Mouse (Mus musculus): ENCODE measurements at regions not wholly inside any gene's neighbourhood (a gene's known extent, or its start where the extent isn't known, plus 50 kb on each side); places are given as distances from the start of the nearest gene placed in this dataset.

DNA sequence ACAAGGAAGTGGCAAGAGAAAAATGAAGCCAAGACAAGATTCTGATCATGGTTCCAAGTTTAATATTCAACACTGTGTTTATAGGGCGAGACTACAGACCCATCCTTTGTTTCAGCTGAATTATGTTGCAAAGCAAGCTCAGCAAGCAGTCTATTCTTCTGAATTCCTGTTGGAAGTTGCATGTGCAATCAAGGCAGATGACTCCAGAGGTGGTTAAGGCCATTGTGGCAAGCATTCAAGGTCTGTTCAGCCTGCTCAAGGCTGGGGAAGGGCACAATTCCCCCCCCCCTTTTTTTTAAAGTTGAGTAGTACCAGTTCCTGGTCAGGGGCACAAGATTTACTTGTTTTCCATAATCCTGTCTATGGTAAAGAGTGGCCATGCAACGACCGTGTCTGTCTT lies 431.1 kb downstream of the 1810013L24Rik start:
- DNase-seq: no peak

DNA sequence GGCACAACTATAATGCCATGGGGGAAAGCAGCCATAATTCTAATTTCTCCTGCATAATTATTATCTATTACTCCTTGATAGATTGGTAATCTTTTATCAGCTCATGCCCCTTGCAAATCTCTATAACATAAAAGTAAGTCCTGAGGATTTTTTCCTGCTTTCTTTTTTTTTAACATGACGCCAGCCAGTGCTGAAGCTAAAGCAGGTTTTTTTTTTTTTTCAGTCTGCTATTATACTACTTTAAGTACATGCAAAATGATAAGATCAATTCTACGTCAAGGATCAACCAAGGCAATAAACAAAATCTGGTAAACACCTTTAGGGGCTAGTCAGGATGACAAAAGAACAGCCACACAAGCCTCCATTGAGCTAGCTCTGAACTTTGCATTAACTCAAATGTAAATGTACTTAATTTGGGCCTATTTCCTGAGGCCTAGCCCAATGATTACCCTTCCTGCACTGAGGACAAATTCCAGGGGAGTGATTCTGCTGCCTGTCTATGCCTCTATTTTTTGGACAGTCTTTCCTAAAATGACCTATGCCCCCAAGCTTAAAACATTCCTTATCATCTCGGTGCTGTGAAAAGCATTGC lies 434.8 kb downstream of the 1810013L24Rik start:
- DNase-seq: no peak

DNA sequence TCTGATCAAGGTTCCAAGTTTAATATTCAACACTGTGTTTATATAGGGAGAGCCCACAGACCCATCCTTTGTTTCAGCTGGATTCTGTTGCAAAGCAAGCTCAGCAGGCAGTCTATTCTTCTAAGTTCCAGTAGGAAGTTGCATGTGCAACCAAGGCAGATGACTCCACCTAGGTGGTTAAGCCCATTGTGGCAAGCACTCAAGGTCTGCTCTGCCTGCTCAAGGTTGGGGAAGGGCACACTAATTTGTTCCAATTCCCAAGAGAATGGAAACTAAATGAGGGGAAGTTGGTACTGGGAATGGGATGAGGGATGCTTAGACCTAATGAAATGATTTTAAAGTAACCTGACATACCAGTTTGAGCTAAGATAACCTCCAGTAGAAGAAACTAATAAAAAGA lies 437.3 kb downstream of the 1810013L24Rik start:
- DNase-seq: no peak

DNA sequence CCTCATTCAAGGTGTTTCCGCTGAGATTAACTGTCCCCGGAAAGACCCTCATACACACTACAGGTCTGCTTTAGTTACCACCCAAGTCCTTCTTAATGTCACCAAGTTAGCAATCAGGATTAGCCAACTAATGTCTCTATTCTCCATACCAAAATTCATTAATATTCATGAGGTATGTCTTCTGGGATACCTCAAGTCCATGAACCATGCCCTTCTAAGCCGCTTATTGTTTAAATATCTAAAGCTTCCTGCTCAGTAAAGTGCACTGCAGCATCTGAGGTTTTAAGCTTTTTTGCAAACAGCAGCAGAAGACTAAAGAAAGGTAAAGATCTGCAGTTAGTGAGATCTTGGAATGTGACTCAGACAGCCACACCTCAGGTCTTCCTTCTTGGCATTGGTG lies 440.2 kb downstream of the 1810013L24Rik start:
- DNase-seq: no peak

DNA sequence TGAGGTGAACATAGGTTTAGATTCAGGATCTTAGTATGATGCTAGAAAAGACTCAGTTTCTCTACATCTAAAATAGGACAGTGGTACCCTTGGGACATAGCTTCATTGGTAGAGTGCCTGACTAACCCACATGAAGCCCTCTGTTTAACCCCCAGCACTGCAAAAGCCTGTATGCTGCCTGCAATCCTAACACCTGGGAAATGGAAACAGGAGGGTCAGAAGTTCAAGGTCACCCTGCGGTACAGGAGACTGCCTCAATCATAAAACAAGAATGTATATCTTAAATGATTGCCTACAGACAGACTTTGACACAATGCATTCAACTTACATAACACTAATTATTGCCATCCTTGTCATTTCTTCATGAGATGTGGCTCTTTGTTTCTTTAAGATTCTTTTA lies 440.8 kb downstream of the 1810013L24Rik start:
- no peak for DNase-seq

DNA sequence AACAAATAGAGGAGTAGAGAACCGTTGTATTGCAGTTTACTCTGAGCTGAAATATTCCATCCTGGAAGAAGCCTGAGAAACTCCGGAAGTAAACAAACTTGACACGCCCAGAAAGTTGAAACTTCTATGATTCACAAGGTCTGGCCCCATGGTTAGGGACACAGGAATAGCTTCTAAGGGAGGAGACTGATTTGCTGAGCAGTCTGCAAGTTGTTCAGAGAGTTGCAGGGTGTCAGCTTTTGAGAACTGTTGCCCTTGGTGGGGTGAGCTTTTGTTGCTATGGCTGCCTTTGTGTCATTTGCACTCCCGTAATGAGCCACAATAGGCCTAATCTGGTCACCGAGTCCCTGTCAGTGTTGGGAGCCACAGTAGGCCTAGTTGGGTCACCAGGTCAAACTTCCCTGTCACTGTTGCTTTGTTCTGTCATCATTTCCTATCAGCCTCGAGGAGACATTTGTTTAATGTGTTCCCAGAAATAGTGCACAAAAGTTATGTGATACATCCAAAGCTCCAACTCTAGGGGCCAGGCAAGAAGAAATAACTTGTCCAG lies 443.9 kb downstream of the 1810013L24Rik start:
- no peak for DNase-seq

DNA sequence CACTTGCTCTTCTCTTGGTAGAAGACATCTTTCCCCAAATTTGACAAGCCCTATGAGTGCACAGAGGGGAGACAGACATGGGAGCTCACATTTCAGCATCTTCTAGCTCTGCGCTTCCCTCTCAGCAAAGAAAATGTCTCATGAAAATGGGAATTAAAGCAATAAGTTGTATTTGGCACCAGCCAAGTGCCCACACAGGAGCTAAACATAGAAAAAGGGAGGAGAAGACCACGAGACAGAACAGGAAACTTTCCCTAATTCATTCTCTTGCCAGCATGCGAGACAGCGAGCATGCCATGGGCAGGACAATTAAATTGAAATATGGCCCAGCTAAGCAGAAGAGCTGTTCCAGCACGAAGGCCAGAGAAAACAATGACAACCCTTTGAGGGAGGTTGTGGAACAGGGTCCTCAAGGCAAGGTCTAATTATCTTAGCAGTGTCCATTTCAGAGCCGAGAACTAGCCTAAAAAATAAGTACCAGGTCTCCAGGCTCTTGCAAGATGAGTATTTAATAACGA lies 444.7 kb downstream of the 1810013L24Rik start:
- no peak for DNase-seq

DNA sequence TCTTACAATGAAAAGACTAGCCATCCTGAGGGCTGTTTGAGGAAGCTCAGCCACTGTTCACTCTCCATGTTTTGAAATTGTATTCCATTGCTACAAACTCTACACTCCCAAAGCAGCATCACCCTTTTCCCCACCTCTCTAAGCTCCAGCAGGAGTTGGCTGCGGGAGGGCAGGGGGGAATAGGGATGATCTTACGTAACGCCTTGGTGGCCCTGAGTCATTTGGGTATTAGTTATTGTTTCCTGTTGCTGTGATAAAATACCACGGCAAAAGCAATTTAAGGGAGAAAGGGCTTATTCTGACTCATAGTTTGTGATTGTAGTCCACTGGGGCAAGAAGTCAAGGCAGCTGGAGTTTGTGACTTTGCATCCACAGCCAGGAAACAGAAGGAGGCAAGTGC lies 445.5 kb downstream of the 1810013L24Rik start:
- no peak for DNase-seq

DNA sequence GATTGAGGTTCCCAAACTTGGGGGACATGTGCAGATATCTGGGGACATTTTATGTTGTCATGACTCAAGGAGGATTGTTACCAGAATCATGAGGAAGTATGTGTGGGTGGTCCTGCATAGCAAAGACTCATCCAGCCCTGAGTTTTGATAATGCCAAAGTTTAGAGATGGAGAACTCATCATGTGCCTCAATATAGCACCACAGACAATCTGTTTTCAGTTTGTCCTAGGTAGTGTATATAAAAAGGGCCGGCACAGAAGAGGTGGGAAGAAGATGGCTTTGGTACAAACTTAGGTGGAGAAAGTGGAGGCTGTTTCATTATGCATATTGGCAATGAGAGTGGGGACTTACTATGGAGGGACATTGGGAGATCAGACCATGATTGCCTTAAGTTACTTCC lies 447.2 kb downstream of the 1810013L24Rik start:
- DNase-seq: no peak

DNA sequence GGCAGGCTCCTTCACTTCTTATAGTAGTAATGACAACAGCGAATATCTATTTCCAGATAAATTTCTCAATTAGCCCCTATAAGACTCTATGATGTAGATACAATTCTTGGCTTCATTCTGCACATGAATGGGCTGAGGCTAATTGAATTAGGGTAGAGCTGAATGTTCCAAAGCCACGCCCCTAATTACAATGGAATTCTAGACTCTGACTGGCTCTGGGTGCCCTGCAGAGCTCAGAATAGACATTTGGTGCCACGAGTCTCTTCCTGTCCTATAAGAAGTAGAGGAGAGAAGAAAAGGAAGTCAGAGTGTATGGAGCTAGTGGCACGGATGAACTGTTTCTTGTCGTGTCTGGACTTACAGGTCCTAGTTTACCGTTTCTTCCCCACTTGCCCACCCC lies 449.8 kb downstream of the 1810013L24Rik start:
- DNase-seq: no peak

DNA sequence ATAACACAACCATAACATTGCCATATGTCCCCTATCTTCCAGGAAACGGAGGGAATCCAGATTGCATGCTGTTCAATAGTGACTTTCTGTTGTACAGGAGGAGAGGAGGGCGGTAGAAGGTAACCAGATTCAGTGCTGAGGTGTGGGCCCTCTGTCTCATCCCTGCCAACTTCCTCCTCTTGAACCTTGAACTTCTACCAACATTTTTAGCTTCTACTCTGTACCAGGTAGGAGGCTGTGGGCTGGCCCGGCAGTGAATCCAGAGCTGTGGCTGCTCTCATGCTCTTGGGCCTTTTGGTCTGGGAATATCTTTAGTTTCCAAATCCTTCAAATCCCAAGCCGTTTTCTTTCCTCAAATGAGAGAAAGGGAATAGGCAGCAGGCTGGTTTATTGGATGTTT lies 450.5 kb downstream of the 1810013L24Rik start:
- DNase-seq: no peak

DNA sequence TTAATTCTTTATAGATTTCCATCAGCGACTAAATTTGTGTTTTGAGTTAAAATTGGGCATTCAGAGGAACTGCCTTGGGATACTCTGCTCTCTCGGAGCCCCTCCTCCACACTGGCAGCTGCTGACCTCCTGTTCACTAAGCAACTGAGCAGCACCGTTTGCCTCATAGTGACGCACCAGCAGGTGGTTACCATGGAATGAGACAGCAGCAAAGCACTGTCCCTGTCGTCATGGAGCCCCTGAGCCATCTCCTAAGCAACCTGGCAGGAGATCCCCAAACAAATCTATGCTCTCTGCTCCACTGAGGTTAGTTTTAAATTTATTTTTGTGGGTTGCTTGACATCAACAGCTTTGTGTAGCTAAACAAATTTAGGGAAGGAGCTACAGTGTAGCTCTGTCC lies 451.0 kb downstream of the 1810013L24Rik start:
- no peak for DNase-seq

DNA sequence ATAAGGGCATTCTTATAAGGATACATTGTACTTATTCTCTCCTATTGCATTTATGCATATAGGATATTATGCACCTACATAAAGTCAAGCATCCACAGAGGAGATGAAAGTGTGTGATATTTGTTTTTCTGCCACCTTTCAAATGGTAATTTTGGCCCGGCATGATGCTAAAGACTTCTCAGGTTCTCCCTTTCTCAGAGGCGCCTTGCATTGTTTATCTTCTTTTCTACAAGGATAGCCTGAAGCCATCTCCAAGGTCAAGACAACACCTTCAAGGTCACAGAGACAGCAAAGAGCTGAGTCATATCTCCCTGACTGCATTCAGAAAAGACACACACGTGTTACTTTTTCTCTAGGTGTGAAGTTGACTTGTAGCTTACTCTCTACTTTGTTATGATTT lies 454.5 kb downstream of the 1810013L24Rik start:
- DNase-seq: no peak

DNA sequence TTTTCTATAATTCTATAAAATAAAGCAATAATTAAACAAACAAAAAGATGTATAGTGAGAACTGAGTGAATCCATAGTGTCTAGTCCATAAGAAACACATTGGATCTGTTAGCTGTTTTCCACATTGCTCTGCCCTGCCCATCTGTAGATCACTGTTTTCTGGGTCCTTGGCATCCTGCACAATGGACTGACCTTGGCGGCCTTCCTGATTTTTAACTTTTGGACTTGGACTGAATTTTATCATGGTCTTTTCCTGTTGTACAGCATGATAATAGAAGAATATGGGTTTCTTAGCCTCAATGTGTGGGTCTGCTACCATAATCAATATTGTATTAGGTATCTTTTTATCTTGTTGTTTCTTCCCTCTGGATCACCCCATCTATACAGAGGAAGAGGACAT lies 456.0 kb downstream of the 1810013L24Rik start:
- DNase-seq: no peak

DNA sequence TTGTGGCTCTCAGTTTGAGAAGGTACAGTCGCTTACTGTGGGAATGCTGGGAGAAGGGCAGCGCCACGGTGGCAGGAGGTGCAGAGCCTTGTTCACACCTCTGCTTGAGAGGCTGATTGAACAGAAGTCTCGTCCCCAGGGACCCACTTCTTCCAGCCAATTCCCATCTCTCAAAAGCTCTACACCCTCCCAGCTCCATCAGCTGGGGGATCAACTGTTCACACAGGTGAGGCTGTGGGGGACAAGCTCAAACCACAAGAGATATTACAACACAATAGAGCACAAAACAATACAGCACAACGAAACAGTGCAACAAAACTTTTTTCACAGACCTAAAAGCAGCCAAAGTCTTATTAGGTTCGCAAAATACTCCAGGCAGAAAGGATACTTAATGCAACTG lies 457.7 kb downstream of the 1810013L24Rik start:
- no peak for DNase-seq

DNA sequence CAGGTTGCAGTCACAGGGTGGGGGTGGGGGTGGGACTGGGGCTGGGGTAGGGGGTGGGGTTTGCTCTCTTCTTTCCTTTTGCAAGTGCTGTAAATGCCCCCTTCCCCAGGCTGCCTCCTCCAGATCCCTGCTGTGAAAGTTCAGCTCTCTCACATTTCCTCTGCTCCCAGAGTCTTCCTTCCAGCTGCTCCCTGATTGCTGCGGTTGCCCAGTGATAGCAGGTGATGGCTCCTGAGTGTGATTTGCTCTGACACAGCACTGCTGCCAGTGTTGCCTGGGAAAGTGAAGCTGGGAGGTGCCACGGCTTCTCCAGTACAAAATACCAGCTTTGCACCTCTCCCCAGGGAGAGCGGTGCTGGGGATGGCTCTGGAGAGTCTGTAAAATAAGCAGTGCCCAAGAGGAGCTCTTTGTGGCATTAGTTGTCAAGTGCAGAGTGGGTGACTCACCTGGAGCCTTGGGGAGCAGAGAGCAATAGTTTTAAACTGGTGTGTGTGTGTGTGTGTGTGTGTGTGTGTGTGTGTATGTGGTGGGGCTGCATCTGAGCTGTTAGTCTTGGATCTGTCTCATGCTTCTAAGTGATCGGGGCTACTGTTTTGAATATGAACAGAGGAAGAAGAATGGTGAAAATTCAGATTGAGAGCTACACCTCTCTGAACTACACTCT lies 461.6 kb downstream of the 1810013L24Rik start:
- DNase-seq: no peak

DNA sequence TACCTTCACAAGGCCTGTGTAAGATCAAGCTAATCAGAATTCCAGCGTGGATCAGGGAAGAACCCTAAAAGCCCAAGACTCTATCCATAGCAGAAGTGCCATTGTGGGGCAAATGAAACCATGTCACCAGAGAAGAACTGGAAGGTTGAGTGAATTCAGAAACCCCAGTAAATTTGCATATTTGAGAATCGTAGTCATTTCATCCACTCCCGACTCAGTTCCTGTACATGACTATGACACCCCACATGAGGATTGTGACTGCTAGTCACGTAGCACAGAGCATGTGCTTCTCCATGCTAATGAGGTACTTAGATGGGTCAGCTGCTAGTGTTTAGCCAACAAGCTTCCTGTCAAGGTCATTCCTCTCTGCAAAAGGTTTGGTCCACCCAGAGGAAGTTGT lies 473.2 kb downstream of the 1810013L24Rik start:
- no peak for DNase-seq

DNA sequence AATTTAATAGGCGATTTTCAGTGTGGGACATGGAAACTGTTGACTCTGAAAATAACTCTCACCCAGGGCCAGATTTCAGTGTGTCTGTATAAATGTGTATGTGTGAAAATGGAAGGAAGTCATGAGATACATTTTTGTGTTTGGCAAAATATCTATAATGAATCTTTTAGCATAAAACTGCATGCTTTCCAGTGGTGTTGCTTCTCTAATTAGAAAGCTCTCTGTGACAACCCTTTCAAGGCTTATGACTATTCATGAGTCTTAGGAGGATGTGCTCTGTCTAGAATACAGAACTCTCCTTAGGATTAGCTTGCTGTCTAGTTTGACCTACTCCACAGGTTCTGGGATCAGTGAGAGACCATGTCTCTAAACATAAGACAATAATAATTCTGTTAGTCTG lies 474.2 kb downstream of the 1810013L24Rik start:
- DNase-seq: no peak

DNA sequence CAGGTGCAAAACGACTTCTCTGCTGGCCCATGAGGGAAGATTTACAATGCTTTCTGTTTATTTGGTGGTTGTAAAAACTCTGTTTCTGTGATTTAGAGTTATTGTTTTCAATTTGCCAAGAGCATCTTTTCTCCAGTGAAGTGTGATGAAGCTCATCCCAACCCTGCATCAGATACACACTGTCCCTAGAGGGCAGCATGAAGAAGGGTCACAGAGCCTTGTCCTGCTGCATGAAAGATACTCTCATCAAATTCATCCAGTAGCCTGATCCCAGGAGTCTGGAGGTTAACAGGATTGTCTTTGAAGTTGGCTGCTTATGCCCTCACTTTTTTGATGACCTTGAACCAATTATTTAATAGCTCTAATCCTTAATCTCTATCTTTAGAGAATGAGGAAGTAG lies 480.8 kb downstream of the 1810013L24Rik start:
- no peak for DNase-seq

DNA sequence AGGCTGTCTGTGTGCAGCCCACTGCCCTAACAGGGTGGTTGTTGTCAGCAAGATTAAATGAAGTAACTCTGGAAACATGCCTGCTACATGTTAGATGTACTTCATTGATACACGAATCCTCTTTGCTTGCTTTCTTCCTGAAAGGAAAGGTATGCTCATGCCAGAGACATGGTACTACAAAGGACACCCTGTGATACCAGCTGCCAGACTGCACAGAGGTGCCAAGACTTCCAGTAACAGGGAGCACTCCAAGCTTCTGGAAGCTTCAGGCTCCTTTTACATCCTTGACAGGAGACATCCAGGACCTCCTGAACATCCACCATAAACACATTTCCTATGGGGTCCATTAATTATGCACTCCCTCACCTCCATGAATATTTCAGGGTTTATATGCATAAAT lies 505.7 kb downstream of the 1810013L24Rik start:
- no peak for DNase-seq

DNA sequence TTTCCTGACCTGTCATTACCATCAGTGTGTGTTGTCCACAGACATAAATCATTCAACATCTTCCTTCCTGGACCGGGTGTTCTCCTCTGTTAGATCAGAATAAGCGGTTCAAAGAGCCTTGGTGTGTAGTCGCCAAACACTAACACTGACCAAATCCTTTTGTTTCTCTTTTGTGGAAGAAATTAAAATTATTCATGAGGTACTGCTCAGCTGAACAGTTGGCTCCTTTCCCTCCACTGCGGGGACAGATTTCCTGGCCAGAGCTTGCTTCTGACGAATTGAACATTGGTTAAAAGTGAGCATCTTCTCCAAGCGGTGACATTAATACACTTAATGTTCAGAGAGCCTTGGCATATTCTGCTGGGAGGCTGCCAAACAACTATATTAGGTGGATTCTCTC lies 506.2 kb downstream of the 1810013L24Rik start:
- DNase-seq: no peak

DNA sequence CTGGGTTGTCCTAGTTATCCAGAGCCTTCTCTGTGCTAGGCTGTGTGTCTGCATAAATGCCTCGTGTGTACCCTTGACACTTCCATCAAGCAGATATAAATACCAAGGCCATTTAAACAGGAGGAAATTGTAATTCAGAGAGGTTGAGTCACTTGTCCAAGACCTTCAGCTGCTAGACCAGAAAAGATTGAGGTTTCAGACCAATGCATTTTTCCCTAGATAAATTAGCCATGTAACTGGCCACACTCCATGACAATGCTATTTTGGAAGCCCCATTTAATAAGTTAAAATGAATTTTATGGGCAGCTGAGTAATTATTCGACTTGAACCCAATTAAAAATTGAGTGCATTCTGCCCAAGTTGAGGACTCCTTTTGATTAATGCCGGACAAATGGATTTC lies 509.6 kb downstream of the 1810013L24Rik start:
- no peak for DNase-seq

DNA sequence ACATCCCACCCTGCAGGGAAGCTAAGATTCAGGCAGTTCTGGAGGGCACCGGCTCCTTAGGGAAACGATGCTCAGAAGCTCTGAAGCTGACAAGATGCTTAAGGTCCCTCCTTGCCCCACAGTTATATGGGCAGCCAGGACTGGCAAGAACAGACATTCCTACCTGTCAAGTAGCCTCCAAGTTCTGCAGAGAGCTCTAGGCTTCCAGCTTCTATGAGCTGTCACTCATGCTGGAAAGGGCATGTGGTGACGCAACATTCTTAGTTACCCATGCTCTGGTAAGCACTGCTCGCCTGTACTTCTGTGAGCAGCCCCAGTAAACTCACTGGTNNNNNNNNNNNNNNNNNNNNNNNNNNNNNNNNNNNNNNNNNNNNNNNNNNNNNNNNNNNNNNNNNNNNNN lies 511.3 kb downstream of the 1810013L24Rik start:
- DNase-seq: no peak

DNA sequence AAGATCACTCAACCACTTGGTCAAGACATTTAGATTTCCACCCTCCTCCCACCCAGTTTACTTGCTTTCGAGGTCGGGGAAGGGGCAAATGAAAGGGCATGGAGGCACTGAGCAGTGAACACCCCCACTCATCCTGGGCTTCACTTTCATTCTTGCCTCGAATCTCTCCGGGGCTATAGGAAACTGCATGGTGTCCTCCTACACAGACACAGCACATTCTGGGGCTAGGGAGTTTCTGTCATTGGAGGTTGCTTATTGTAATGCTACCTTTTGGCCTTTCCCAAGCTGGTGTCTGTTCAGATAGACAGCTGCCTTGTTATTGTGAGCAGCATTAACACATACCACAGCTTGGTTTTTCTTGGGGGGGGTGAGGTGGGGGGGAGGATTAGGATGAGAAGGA lies 523.9 kb downstream of the 1810013L24Rik start:
- DNase-seq: no peak
